Mouse (Mus musculus) limb, embryonic 11.5 days (tissue): ENCODE data around the gene Magi2. TPM values are rescaled to one million over a fixed set of nuclear protein-coding genes. Genes with fewer than 3 reads are reported as not detected.

Source experiments
- ATAC-seq: fragments of 200-750 bp; cut with Nextera tagmentation; 2 replicates; pipeline ENCODE4 v1.8.0; 2017; ENCODE audit warnings: low read depth; ENCODE audit not compliant: insufficient number of reproducible peaks, low FRiP score, low TSS enrichment
- DNase-seq: peaks from one replicate; pipeline ENCODE4 v3.0.0-alpha.2; 2015; ENCODE audit warnings: low spot score
- H3K27ac ChIP-seq: fragments of 300-500 bp; sonication (generic); replicated peaks from 2 replicates; pipeline ENCODE4 v1.5.1; 2014; ENCODE audit warnings: low read depth, mild to moderate bottlenecking, low read length
- H3K27me3 ChIP-seq: fragments of 300-500 bp; sonication (generic); 2 replicates; pipeline ENCODE4 v1.6.1; 2014; ENCODE audit warnings: mild to moderate bottlenecking, low read length, mixed read lengths; ENCODE audit not compliant: control insufficient read depth, insufficient read depth
- H3K36me3 ChIP-seq: fragments of 300-500 bp; sonication (generic); 2 replicates; pipeline ENCODE4 v1.6.1; 2014; ENCODE audit warnings: mild to moderate bottlenecking, low read length, moderate library complexity, mixed read lengths; ENCODE audit not compliant: control insufficient read depth, insufficient read depth
- H3K4me1 ChIP-seq: fragments of 300-500 bp; sonication (generic); 2 replicates; pipeline ENCODE4 v1.6.1; 2014; ENCODE audit warnings: low read length, mixed read lengths; ENCODE audit not compliant: control insufficient read depth, insufficient read depth
- H3K4me2 ChIP-seq: fragments of 300-500 bp; sonication (generic); 2 replicates; pipeline ENCODE4 v1.6.1; 2014; ENCODE audit warnings: low read depth, mild to moderate bottlenecking, moderate library complexity; ENCODE audit not compliant: severe bottlenecking
- H3K4me3 ChIP-seq: fragments of 300-500 bp; sonication (generic); 2 replicates; pipeline ENCODE4 v1.5.1; 2014; ENCODE audit warnings: low read depth, low read length
- H3K9ac ChIP-seq: fragments of 300-500 bp; sonication (generic); 2 replicates; pipeline ENCODE4 v1.6.1; 2014; ENCODE audit warnings: mild to moderate bottlenecking, low read length
- H3K9me3 ChIP-seq: fragments of 300-500 bp; sonication (generic); 2 replicates; pipeline ENCODE4 v1.6.1; 2016; ENCODE audit warnings: low read length; ENCODE audit not compliant: control insufficient read depth
- WGBS: fragments of 180-500 bp; shearing (Covaris S2); extraction: QIAGEN DNeasy Blood & Tissue Kit; methylation state at CpG from one replicate; pipeline ENCODE4 v1.1.7; 2014; 5-methylcytosine and 5-hydroxymethylcytosine counted together
- polyA plus RNA-seq: library from polyadenylated mRNA; unstranded; fragments of >200 nt; fragmentation: Nextera tagmentation; extraction: Ambion mirVana; gene quantifications from 2 replicates; pipeline ENCODE4 v1.2.1, GENCODE M21; 2014

Magi2 gene
- polyA plus RNA-seq, 1 experiment from 2014 or later, result 2.8 TPM

DNA sequence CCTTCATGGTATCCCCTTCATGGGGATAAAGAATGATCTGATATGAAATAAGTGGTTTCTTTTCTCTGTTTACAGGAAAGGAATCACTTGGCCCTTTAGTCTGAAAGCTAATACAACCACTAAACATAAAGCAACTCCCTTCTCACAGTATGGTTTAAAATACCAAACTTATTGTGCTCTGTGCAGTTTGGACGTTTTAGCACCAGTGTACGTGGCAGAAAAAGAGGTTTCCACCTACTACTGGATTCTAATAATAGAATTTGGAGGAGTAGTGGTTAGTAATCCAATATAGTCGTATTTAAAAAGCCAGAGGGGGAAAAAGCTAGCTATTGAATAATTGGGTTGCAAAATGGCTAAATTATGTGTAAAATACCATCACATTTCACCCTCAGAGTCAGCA lies 1005.1 kb downstream of the Magi2 start:
- Histone ChIP-seq H3K4me3 (no peak overlapping the region), H3K27me3 (no peaks in the 10 kb centered on the region), H3K4me2 (no peak overlapping the region), H3K4me1 (no peaks in the 10 kb centered on the region), H3K9me3 (no peaks in the 10 kb centered on the region), H3K36me3 (no peaks in the 10 kb centered on the region), H3K27ac (no peak overlapping the region), H3K9ac (no peak overlapping the region)
- 85% methylated on average over 3 of the region's 3 CpGs for WGBS
- no peak for DNase-seq
- ATAC-seq, result no peak

GRCm38 (mm10) chr5:20241523-20241922 lies 1014.7 kb downstream of the Magi2 start:
- Histone ChIP-seq H3K4me1 (no peaks in the 10 kb centered on the region), H3K9ac (no peak overlapping the region), H3K27me3 (no peaks in the 10 kb centered on the region), H3K9me3 (no peaks in the 10 kb centered on the region), H3K36me3 (no peaks in the 10 kb centered on the region), H3K27ac (no peak overlapping the region), H3K4me3 (no peak overlapping the region), H3K4me2 (no peak overlapping the region)
- DNase-seq (no peak), ATAC-seq (no peak)
- 92% methylated on average over 2 of the region's 2 CpGs for WGBS

- Histone ChIP-seq H3K4me3 (no peak overlapping the region), H3K9ac (no peak overlapping the region), H3K27ac (no peak overlapping the region), H3K36me3 (no peaks in the 10 kb centered on the region), H3K27me3 (no peaks in the 10 kb centered on the region), H3K4me1 (no peaks in the 10 kb centered on the region), H3K9me3 (no peaks in the 10 kb centered on the region), H3K4me2 (no peak overlapping the region)
- ATAC-seq (no peak), DNase-seq (no peak)
Measured at GRCm38 (mm10) chr5:20242496-20242895, 1015.7 kb downstream of the Magi2 start.

DNA sequence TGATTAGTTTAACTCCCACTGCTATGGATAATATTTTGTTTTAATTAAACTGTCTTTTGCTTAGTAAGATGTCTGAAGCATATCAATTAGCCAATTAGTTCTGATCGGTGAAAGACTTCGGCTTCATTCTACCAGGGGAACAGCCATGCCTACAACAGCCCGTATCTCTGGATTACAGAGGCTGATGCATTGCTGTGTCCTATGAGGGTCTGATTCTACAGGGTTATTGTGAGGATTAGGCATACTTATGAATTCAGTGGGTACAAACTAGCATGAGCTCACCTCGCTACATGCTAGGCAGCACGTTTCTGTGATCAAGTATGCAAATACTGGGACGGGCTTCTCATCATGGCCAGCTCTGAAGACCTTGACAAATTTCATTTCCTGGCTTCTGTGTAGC lies 1022.5 kb downstream of the Magi2 start:
- Histone ChIP-seq H3K9me3 (no peaks in the 10 kb centered on the region), H3K36me3 (no peaks in the 10 kb centered on the region), H3K27ac (no peak overlapping the region), H3K9ac (no peak overlapping the region), H3K27me3 (no peaks in the 10 kb centered on the region), H3K4me2 (no peak overlapping the region), H3K4me3 (no peak overlapping the region), H3K4me1 (no peaks in the 10 kb centered on the region)
- DNase-seq (no peak), ATAC-seq (no peak)
- 93% methylated on average over 6 of the region's 6 CpGs for whole genome bisulfite sequencing

GRCm38 (mm10) chr5:20251541-20251940 lies 1024.7 kb downstream of the Magi2 start:
- no peaks in the 10 kb centered on the region for H3K36me3 ChIP-seq
- H3K27ac ChIP-seq, result no peak overlapping the region
- H3K4me2 ChIP-seq, result no peak overlapping the region
- WGBS, result 88% methylated on average over 6 of the region's 6 CpGs
- DNase-seq (no peak), ATAC-seq (no peak)
- H3K27me3 ChIP-seq, result no peaks in the 10 kb centered on the region
- no peak overlapping the region for H3K9ac ChIP-seq
- no peaks in the 10 kb centered on the region for H3K9me3 ChIP-seq
- H3K4me3 ChIP-seq, result no peak overlapping the region
- H3K4me1 ChIP-seq, result no peaks in the 10 kb centered on the region

DNA sequence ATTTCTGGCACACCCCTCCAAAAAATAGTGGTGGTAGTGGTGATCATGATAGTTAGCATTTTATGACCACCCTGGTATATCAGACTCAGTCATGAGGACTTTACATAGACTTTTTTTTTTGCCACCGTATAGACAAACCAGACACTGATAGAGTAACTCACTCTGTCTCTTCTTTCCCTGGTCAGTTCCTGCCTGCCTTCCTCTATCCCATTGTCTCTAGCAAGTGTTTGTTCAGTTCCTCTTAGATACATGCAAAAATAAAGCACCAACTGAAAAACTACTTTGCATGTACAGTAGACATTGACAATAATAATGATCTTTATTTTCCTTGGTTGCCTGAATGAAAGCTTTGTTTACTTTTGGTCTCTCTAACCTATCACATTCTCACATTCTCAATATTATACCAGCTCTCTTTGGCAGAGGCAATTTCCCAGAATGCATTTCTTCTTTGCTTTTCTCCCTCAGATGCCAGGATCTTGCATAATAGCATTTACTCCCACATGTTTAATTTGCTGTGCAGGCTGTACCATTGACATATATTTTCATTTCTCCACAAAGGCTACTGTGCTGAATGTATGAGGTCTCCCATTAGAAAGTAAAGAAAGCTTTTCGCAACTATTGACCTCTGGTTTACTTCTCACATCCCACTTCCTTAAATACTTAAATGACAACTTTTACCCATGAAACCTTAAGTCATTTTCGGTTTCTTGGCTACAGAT lies 1029.5 kb downstream of the Magi2 start:
- H3K9me3 ChIP-seq, result no peaks in the 10 kb centered on the region
- H3K27ac ChIP-seq, result no peak overlapping the region
- no peak overlapping the region for H3K4me2 ChIP-seq
- H3K27me3 ChIP-seq, result no peaks in the 10 kb centered on the region
- no peak for ATAC-seq
- no peak overlapping the region for H3K4me3 ChIP-seq
- H3K4me1 ChIP-seq, result no peaks in the 10 kb centered on the region
- H3K9ac ChIP-seq, result no peak overlapping the region
- no peak for DNase-seq
- WGBS, result 91% methylated on average over 3 of the region's 3 CpGs
- H3K36me3 ChIP-seq, result no peaks in the 10 kb centered on the region

- H3K4me2 ChIP-seq, result no peak overlapping the region
- ATAC-seq (no peak), DNase-seq (no peak)
- H3K36me3 ChIP-seq, result no peaks in the 10 kb centered on the region
- H3K27ac ChIP-seq, result no peak overlapping the region
- H3K27me3 ChIP-seq, result no peaks in the 10 kb centered on the region
- H3K9me3 ChIP-seq, result no peaks in the 10 kb centered on the region
- H3K4me3 ChIP-seq, result no peak overlapping the region
- 74% methylated on average over 2 of the region's 2 CpGs for whole genome bisulfite sequencing
- no peaks in the 10 kb centered on the region for H3K4me1 ChIP-seq
- H3K9ac ChIP-seq, result no peak overlapping the region
Measured at GRCm38 (mm10) chr5:20256933-20257332, 1030.1 kb downstream of the Magi2 start.

- Histone ChIP-seq H3K9me3 (no peaks in the 10 kb centered on the region), H3K36me3 (no peaks in the 10 kb centered on the region), H3K4me3 (no peak overlapping the region), H3K4me1 (no peaks in the 10 kb centered on the region), H3K9ac (no peak overlapping the region), H3K27ac (no peak overlapping the region), H3K4me2 (no peak overlapping the region), H3K27me3 (no peaks in the 10 kb centered on the region)
- 82% methylated on average over 4 of the region's 4 CpGs for WGBS
- DNase-seq (no peak), ATAC-seq (no peak)
Measured at GRCm38 (mm10) chr5:20257419-20257818, 1030.6 kb downstream of the Magi2 start.

DNA sequence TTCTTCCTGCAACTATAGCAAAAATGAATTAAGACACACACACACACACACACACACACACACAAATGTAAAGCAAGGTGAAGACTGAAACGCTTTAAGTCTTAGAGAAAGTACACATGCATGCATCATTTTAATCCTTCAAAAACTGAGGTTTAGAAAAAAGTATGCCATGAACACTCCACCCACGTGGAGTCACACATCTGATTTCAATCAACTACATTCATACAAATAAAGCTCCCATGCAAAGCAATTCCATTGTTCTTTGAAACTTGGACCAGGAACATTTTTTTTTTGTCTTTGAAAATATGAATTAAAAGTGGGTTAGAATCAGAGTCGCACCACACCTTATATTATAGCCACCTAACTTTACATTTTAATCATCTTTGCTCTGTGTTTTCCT lies 1032.9 kb downstream of the Magi2 start:
- Histone ChIP-seq H3K4me1 (no peaks in the 10 kb centered on the region), H3K27me3 (no peaks in the 10 kb centered on the region), H3K4me3 (no peak overlapping the region), H3K27ac (no peak overlapping the region), H3K9ac (no peak overlapping the region), H3K36me3 (no peaks in the 10 kb centered on the region), H3K4me2 (no peak overlapping the region), H3K9me3 (no peaks in the 10 kb centered on the region)
- DNase-seq (no peak), ATAC-seq (no peak)
- 66% methylated on average over 3 of the region's 3 CpGs for WGBS
